Mouse (Mus musculus): ENCODE measurements around the gene Wdr53.

GRCm38 (mm10) chr16:32280211-32280610 lies 33.2 kb downstream of the Wdr53 start:
- TF ChIP-seq EP300 (IDR thresholded peaks at IDR 0.05; ENCODE audit: insufficient read depth, low read depth, low read length) (no peak), CTCF (IDR thresholded peaks at IDR 0.05) (no peak), POLR2A (IDR thresholded peaks at IDR 0.05; ENCODE audit: insufficient read depth, low read depth, low read length) (no peak)
